Mouse (Mus musculus) intestine, embryonic 15.5 days (tissue): ENCODE measurements around the gene Snta1. TPM values are rescaled to one million over a fixed set of nuclear protein-coding genes. Genes with fewer than 3 reads are reported as not detected.

ENCODE experiments used
- ATAC-seq: fragments of 200-750 bp; cut with Nextera tagmentation; 2 replicates; pipeline ENCODE4 v1.8.0; 2017; ENCODE audit warnings: moderate TSS enrichment, moderate library complexity
- H3K27ac ChIP-seq: fragments of 300-500 bp; sonication (generic); 2 replicates; pipeline ENCODE4 v1.5.1; 2015; ENCODE audit warnings: mild to moderate bottlenecking, inconsistent platforms
- H3K27me3 ChIP-seq: fragments of 300-500 bp; sonication (generic); replicated peaks from 2 replicates; pipeline ENCODE4 v1.6.1; 2015; ENCODE audit warnings: inconsistent platforms
- H3K36me3 ChIP-seq: fragments of 300-500 bp; sonication (generic); 2 replicates; pipeline ENCODE4 v1.6.1; 2015; ENCODE audit warnings: inconsistent platforms
- H3K4me1 ChIP-seq: fragments of 300-500 bp; sonication (generic); replicated peaks from 2 replicates; pipeline ENCODE4 v1.6.1; 2015; ENCODE audit warnings: inconsistent platforms
- H3K4me2 ChIP-seq: fragments of 300-500 bp; sonication (generic); replicated peaks from 2 replicates; pipeline ENCODE4 v1.6.1; 2015; ENCODE audit warnings: mild to moderate bottlenecking, inconsistent platforms
- H3K4me3 ChIP-seq: fragments of 300-500 bp; sonication (generic); replicated peaks from 2 replicates; pipeline ENCODE4 v1.5.1; 2015; ENCODE audit warnings: inconsistent platforms
- H3K9ac ChIP-seq: fragments of 300-500 bp; sonication (generic); 2 replicates; pipeline ENCODE4 v1.6.1; 2015; ENCODE audit warnings: inconsistent platforms
- H3K9me3 ChIP-seq: fragments of 300-500 bp; sonication (generic); 2 replicates; pipeline ENCODE4 v1.6.1; 2016; ENCODE audit warnings: inconsistent platforms
- WGBS: fragments of 180-500 bp; shearing (Covaris S2); methylation state at CpG from one replicate; pipeline ENCODE4 v1.1.7; 2015; 5-methylcytosine and 5-hydroxymethylcytosine counted together
- polyA plus RNA-seq: library from polyadenylated mRNA; unstranded; fragments of >200 nt; fragmentation: Nextera tagmentation; extraction: Ambion mirVana; gene quantifications from 2 replicates; pipeline ENCODE4 v1.2.1, GENCODE M21; 2015

The Snta1 gene
- polyA plus RNA-seq, 1 experiment from 2014 or later: 5.0 TPM

GRCm38 (mm10) chr2:154434690-154435089 is 26.8 kb upstream of the Snta1 start:
- WGBS: 92% methylated on average over 7 of the region's 7 CpGs
- Histone ChIP-seq H3K27ac (no peak overlapping the region), H3K9ac (no peak overlapping the region), H3K27me3 (no peaks in the 10 kb centered on the region), H3K4me1 (peaks cover 17% of the 10 kb centered on the region), H3K4me2 (no peak overlapping the region), H3K9me3 (no peaks in the 10 kb centered on the region), H3K4me3 (no peak overlapping the region), H3K36me3 (no peaks in the 10 kb centered on the region)
- no peak for ATAC-seq

GRCm38 (mm10) chr2:154433391-154433790 is 25.5 kb upstream of the Snta1 start:
- no peaks in the 10 kb centered on the region for H3K36me3 ChIP-seq
- no peak overlapping the region for H3K4me3 ChIP-seq
- 46% methylated on average over 3 of the region's 3 CpGs for WGBS
- no peak overlapping the region for H3K27ac ChIP-seq
- no peak for ATAC-seq
- H3K27me3 ChIP-seq: no peaks in the 10 kb centered on the region
- H3K9me3 ChIP-seq: no peaks in the 10 kb centered on the region
- no peak overlapping the region for H3K4me2 ChIP-seq
- no peak overlapping the region for H3K9ac ChIP-seq
- H3K4me1 ChIP-seq: peaks cover 13% of the 10 kb centered on the region

GRCm38 (mm10) chr2:154432696-154433095 is 24.8 kb upstream of the Snta1 start:
- WGBS: 65% methylated on average over 2 of the region's 2 CpGs
- Histone ChIP-seq H3K4me2 (no peak overlapping the region), H3K4me1 (peaks cover 10% of the 10 kb centered on the region), H3K27me3 (no peaks in the 10 kb centered on the region), H3K9ac (no peak overlapping the region), H3K27ac (no peak overlapping the region), H3K36me3 (no peaks in the 10 kb centered on the region), H3K9me3 (no peaks in the 10 kb centered on the region), H3K4me3 (no peak overlapping the region)
- no peak for ATAC-seq

GRCm38 (mm10) chr2:154430566-154430965 is 22.7 kb upstream of the Snta1 start:
- H3K27me3 ChIP-seq: no peaks in the 10 kb centered on the region
- H3K4me3 ChIP-seq: no peak overlapping the region
- H3K27ac ChIP-seq: no peak overlapping the region
- ATAC-seq: no peak
- no peak overlapping the region for H3K9ac ChIP-seq
- H3K9me3 ChIP-seq: no peaks in the 10 kb centered on the region
- peaks cover 8% of the 10 kb centered on the region; the same call in 1 of the 2 replicates for H3K4me1 ChIP-seq
- 93% methylated on average over 2 of the region's 2 CpGs for WGBS
- H3K36me3 ChIP-seq: no peaks in the 10 kb centered on the region
- no peak overlapping the region for H3K4me2 ChIP-seq

- Histone ChIP-seq H3K27me3 (no peaks in the 10 kb centered on the region), H3K9me3 (no peaks in the 10 kb centered on the region), H3K4me1 (peaks cover 3% of the 10 kb centered on the region; the same call in 1 of the 2 replicates), H3K9ac (peak overlapping the region; percentile 5; the same call in 1 of the 2 replicates), H3K4me2 (peak overlapping the region; percentile 51), H3K27ac (peak overlapping the region; percentile 68), H3K4me3 (0 out of 2 replicates have a peak overlapping the region, but pooled peaks have one; percentile 6), H3K36me3 (no peaks in the 10 kb centered on the region)
- 13% methylated on average over 17 of the region's 17 CpGs for WGBS
- peak; percentile 88 for ATAC-seq
Observed at GRCm38 (mm10) chr2:154427853-154428360, 20.0 kb upstream of the Snta1 start.

- H3K36me3 ChIP-seq: no peaks in the 10 kb centered on the region
- H3K4me3 ChIP-seq: peak overlapping the region; percentile 38
- H3K27me3 ChIP-seq: no peaks in the 10 kb centered on the region
- peak overlapping the region; percentile 68; the same call in 1 of the 2 replicates for H3K27ac ChIP-seq
- H3K9me3 ChIP-seq: no peaks in the 10 kb centered on the region
- H3K4me2 ChIP-seq: peak overlapping the region; percentile 72
- 55% methylated on average over 11 of the region's 11 CpGs for WGBS
- peaks cover 3% of the 10 kb centered on the region; the same call in 1 of the 2 replicates for H3K4me1 ChIP-seq
- peak overlapping the region; percentile 56 for H3K9ac ChIP-seq
- ATAC-seq: peak; percentile 34
Observed at GRCm38 (mm10) chr2:154426905-154427852, 19.3 kb upstream of the Snta1 start.

- peak overlapping the region; percentile 38 for H3K4me3 ChIP-seq
- no peaks in the 10 kb centered on the region for H3K9me3 ChIP-seq
- ATAC-seq: 0 out of 2 replicates have a peak, but pooled peaks have one; percentile 24
- peaks cover 3% of the 10 kb centered on the region; the same call in 1 of the 2 replicates for H3K4me1 ChIP-seq
- no peaks in the 10 kb centered on the region for H3K27me3 ChIP-seq
- H3K4me2 ChIP-seq: peak overlapping the region; percentile 72
- no peak overlapping the region for H3K27ac ChIP-seq
- H3K9ac ChIP-seq: peak overlapping the region; percentile 56
- WGBS: 14% methylated on average over 24 of the region's 25 CpGs
- H3K36me3 ChIP-seq: no peaks in the 10 kb centered on the region
Observed at GRCm38 (mm10) chr2:154426188-154426904, 18.4 kb upstream of the Snta1 start.

GRCm38 (mm10) chr2:154425522-154425921 is 17.6 kb upstream of the Snta1 start:
- Histone ChIP-seq H3K4me3 (no peak overlapping the region), H3K27me3 (no peaks in the 10 kb centered on the region), H3K27ac (no peak overlapping the region), H3K36me3 (no peaks in the 10 kb centered on the region), H3K9ac (no peak overlapping the region), H3K9me3 (no peaks in the 10 kb centered on the region), H3K4me2 (no peak overlapping the region), H3K4me1 (peaks cover 3% of the 10 kb centered on the region; the same call in 1 of the 2 replicates)
- WGBS: 87% methylated on average over 3 of the region's 3 CpGs
- no peak for ATAC-seq

- Histone ChIP-seq H3K36me3 (no peaks in the 10 kb centered on the region), H3K4me1 (peaks cover 3% of the 10 kb centered on the region; the same call in 1 of the 2 replicates), H3K27ac (no peak overlapping the region), H3K4me2 (no peak overlapping the region), H3K9ac (no peak overlapping the region), H3K9me3 (no peaks in the 10 kb centered on the region), H3K4me3 (no peak overlapping the region), H3K27me3 (no peaks in the 10 kb centered on the region)
- no peak for ATAC-seq
- WGBS: 86% methylated on average over 2 of the region's 2 CpGs
Observed at GRCm38 (mm10) chr2:154423548-154423947, 15.6 kb upstream of the Snta1 start.

- H3K4me2 ChIP-seq: no peak overlapping the region
- H3K4me3 ChIP-seq: no peak overlapping the region
- 72% methylated on average over 5 of the region's 5 CpGs for WGBS
- ATAC-seq: no peak
- H3K27me3 ChIP-seq: no peaks in the 10 kb centered on the region
- H3K9ac ChIP-seq: no peak overlapping the region
- no peaks in the 10 kb centered on the region for H3K9me3 ChIP-seq
- H3K4me1 ChIP-seq: 0 out of 2 replicates have a peak, but pooled peaks cover 3% of the 10 kb centered on the region
- H3K27ac ChIP-seq: no peak overlapping the region
- no peaks in the 10 kb centered on the region for H3K36me3 ChIP-seq
Observed at GRCm38 (mm10) chr2:154422181-154422580, 14.3 kb upstream of the Snta1 start.

- Histone ChIP-seq H3K4me2 (no peak overlapping the region), H3K27me3 (no peaks in the 10 kb centered on the region), H3K36me3 (no peaks in the 10 kb centered on the region), H3K4me1 (no peaks in the 10 kb centered on the region), H3K27ac (no peak overlapping the region), H3K4me3 (no peak overlapping the region), H3K9me3 (no peaks in the 10 kb centered on the region), H3K9ac (no peak overlapping the region)
- no peak; the same call in 1 of the 2 replicates for ATAC-seq
- WGBS: 50% methylated on average over 7 of the region's 7 CpGs
Observed at GRCm38 (mm10) chr2:154420942-154421731, 13.2 kb upstream of the Snta1 start.
